Mouse (Mus musculus): ENCODE measurements around the gene Cycs. TPM values are rescaled to one million over a fixed set of nuclear protein-coding genes. Genes with fewer than 3 reads are reported as not detected.

Gene Cycs
- total RNA-seq, 2 experiments from 2014 or later, result 98.8 to 104 TPM

- ATAC-seq (ENCODE audit: poor library complexity, severe bottlenecking), result no peak
Observed at GRCm38 (mm10) chr6:50549051-50549450, 17.3 kb downstream of the Cycs start.

- peak; percentile 93 for ATAC-seq (ENCODE audit: poor library complexity, severe bottlenecking)
Observed at GRCm38 (mm10) chr6:50545412-50546043, 20.8 kb downstream of the Cycs start.

DNA sequence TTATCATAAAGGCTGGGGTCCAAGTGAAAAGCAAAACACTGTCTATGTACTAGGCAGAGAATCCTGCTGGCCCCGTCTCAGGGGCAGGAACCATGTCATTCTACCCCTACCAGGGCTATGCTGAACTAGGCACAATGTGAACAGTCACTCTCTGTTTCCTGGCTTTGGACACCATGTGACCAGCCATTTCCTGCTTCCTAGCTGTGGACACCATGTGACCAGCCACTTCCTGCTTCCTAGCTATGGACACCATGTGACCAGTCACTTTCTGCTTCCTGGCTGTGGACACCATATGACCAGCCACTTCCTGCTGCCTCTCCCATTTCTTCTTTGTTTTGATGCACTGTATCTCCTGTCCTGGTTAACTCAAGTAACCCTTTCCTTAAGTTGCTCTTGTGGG, 23.8 kb downstream of the Cycs start:
- peak; percentile 30 for ATAC-seq (ENCODE audit: poor library complexity, severe bottlenecking)

DNA sequence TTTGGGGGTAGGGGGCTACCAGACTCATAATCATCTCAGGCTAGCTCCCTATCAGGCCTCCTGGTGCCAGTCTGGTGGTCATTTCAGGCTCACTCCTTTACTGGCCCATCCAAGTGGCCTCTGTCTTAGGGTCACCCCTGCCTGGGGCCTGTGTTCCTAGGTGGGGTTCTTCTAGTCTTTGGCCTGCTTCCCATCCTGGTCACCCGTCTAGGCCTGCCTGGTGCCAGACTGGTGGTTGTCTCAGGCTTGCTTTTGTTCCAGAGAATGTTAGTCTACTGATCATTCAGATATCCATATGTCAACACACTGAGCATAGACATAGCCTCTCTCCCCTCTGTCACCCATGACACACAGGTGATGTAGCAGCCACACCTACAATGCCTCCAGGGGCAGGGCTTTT, 26.7 kb downstream of the Cycs start:
- no peak for ATAC-seq (ENCODE audit: poor library complexity, severe bottlenecking)

DNA sequence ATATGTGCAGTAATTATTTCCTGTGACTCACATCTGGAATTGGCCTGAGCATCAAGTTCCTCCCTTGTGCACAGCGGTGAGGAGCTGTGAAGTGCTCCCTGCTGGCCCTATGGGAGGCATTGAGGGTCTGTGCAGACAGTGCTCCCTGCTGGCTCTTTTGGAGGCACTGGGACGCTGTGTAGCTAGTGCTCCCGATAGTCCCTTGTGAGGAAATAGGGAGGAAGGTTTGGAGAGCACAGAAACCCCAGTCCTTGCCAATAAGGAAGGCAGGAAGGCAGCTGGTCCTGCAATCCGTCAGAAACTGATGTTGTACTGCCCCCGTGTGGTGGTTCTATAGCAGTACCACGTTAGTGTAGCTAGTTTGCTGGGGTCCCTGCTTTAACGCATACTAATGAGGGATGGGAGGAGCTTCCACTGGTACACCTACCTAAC, 29.9 kb downstream of the Cycs start:
- peak; percentile 93 for ATAC-seq (ENCODE audit: poor library complexity, severe bottlenecking)

GRCm38 (mm10) chr6:50535346-50535745, 31.0 kb downstream of the Cycs start:
- ATAC-seq (ENCODE audit: poor library complexity, severe bottlenecking), result no peak

- ATAC-seq (ENCODE audit: poor library complexity, severe bottlenecking), result no peak
Observed at GRCm38 (mm10) chr6:50531920-50532319, 34.4 kb downstream of the Cycs start.

DNA sequence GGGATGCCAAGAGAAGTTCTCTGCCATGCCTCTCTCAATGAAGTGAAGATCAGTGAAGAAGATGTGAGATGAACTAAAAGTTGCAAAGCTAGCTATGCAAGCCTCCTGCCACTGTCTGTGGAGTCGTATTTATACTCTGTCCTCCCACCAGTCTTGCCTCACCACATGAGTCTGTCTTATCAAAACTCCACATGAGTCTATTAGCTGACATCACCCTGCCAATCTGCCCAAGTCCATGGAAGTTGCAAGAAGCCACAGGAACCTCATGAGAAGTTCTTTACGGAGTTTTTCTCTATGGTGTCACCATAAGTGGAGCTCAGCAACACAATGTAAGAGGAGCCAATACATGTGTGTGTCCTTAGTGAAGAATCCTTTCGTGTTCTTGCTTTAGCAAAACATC, 35.3 kb downstream of the Cycs start:
- no peak for ATAC-seq (ENCODE audit: poor library complexity, severe bottlenecking)

- ATAC-seq (ENCODE audit: poor library complexity, severe bottlenecking), result no peak
Observed at GRCm38 (mm10) chr6:50529194-50529593, 37.1 kb downstream of the Cycs start.

DNA sequence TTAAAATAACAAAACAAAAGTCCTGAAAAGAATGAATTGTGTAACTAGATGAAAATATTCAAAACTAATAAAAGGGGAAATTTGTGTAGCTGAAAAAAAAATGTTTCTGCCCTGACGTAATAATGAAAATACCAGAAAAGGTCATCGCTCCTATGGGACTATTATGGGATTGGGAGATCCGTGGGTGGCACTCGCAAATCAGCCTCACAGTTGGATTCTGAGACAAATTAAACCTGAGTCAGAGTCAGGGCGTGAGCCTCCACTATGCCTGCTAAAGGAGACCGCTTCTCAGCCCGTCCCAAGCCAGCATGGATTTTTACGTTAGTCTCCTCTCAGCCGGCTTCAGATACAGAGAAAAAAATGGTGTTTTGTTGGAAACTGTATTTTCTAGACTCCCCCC, 38.9 kb downstream of the Cycs start:
- ATAC-seq (ENCODE audit: poor library complexity, severe bottlenecking), result no peak

DNA sequence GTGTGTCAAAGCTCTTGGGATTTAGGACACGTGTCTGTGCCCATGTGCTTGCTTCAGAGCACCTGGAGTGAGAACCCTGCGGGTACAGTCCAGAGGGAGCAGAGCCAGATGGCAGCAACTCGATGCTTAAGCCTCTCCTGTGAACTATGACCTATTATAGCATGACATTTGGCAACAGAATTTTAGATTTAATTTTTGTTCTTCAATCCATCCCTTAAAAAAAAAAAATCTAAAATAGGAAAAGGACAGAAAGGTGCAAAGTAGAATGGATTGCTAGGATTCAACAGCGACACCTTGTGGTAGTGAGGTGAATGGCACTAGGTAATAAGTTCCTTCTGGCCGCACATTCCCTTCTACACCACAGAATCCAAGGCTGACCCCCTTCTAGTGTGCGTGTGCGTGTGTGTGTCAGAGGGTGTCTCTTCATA, 39.7 kb downstream of the Cycs start:
- peak; percentile 79 for ATAC-seq (ENCODE audit: poor library complexity, severe bottlenecking)

- ATAC-seq (ENCODE audit: poor library complexity, severe bottlenecking), result peak; percentile 39; the same call in 1 of the 2 replicates
Observed at GRCm38 (mm10) chr6:50525846-50526245, 40.5 kb downstream of the Cycs start.

GRCm38 (mm10) chr6:50524261-50524896, 42.0 kb downstream of the Cycs start:
- ATAC-seq (ENCODE audit: poor library complexity, severe bottlenecking), result no peak

DNA sequence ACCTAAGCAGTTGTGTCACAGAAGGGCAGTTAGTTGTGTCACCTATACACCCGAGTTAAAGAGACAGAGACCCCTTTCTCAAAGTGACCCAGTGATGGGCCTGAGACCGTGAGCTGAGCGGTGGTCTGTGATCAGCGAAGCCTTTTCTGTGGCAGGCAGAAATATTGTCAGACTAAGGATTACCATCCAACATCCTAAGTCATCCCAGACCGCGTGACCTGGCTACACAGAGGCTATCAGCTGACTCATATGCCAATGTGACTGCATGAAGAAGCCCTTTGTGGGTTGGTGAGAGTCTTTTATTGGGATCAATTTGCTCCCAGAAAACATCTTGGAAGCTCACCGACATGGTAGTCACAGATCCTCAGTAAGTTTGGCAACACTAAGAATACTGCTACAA, 43.6 kb downstream of the Cycs start:
- no peak for ATAC-seq (ENCODE audit: poor library complexity, severe bottlenecking)

GRCm38 (mm10) chr6:50521532-50522135, 44.7 kb downstream of the Cycs start:
- ATAC-seq (ENCODE audit: poor library complexity, severe bottlenecking), result peak; percentile 35; the same call in 1 of the 2 replicates

GRCm38 (mm10) chr6:50520139-50520538, 46.2 kb downstream of the Cycs start:
- no peak for ATAC-seq (ENCODE audit: poor library complexity, severe bottlenecking)

DNA sequence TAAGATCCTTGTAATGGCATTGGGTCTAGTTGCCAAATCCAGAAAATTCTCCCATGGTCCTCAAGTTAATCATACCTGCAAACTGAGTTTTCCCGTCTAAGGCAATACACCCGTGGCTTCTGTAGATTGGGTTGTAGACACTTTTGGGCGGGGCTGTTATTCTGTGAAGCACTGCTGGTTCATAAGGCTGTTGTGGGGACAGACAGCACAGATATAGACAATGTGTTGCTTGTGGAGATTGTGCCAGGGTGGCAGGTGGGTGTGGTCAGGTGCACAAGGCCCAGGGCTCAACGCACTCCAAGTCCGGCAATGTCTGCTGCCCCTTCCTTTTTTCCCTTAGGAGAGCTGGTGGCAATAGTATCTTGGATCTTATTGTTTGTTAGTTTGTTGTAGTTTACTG, 48.0 kb downstream of the Cycs start:
- ATAC-seq (ENCODE audit: poor library complexity, severe bottlenecking), result 0 out of 2 replicates have a peak, but pooled peaks have one; percentile 21

Other genes with a start within 250 kb of the Cycs start
- 9.0 and 10.7 TPM in 2 replicates for gene Osbpl3, start 110.3 kb downstream of the Cycs start, total RNA-seq (2015)
- gene Osbpl3, start 110.3 kb downstream of the Cycs start, total RNA-seq (2017), result 15.5 and 17.9 TPM in 2 replicates
- 1.4 and 2.1 TPM in 2 replicates for gene 4921507P07Rik, start 30.1 kb upstream of the Cycs start, total RNA-seq (2015)
- gene 4921507P07Rik, start 30.1 kb upstream of the Cycs start, total RNA-seq (2017), result 0.33 and 0.81 TPM in 2 replicates
- gene Npvf, start 87.9 kb upstream of the Cycs start, total RNA-seq (2015), result not detected in 2 replicates
- not detected in 2 replicates for gene Npvf, start 87.9 kb upstream of the Cycs start, total RNA-seq (2017)